Mouse (Mus musculus) mature B cell (primary cell): ENCODE results near the gene 4930430F08Rik.
"Not testable (repeated sequence)": the region's sequence is repeated elsewhere in the genome, so short reads cannot be mapped to it uniquely, and the experiment has no call there.

Source experiments
- in situ Hi-C: fragments of 300-500 bp; cut with MboI; formaldehyde crosslinking; loops from 2 replicates; pipeline ENCODE4 v1.14.3; 2019

The 4930430F08Rik gene

DNA sequence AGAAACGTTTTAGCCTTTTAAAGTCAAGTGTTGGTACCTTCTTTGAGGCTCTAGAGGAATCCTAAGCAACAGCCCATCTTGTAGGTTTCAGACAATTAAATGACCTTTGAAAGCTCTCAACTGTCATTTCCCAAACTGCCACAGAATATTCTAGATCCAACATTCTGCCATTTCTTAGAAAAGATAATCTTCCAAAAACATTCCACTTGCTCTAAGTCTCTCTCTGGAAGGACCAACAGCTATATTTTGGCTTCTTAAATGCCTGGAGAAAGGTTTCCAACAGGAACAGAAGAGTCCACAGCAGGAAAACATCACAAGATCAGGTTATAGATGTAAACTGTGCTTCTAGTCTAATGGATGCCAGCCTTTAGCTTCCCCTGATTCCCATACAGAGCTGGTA is at the start of gene 4930430F08Rik, which contains the start of gene 1700017N19Rik:
TSS of gene 4930430F08Rik (minus strand) at position 101 of the 400 bp plus-strand sequence.
TSS of gene 1700017N19Rik (plus strand) at position 162 of the 400 bp plus-strand sequence.
- in situ Hi-C loops: no loop called here

DNA sequence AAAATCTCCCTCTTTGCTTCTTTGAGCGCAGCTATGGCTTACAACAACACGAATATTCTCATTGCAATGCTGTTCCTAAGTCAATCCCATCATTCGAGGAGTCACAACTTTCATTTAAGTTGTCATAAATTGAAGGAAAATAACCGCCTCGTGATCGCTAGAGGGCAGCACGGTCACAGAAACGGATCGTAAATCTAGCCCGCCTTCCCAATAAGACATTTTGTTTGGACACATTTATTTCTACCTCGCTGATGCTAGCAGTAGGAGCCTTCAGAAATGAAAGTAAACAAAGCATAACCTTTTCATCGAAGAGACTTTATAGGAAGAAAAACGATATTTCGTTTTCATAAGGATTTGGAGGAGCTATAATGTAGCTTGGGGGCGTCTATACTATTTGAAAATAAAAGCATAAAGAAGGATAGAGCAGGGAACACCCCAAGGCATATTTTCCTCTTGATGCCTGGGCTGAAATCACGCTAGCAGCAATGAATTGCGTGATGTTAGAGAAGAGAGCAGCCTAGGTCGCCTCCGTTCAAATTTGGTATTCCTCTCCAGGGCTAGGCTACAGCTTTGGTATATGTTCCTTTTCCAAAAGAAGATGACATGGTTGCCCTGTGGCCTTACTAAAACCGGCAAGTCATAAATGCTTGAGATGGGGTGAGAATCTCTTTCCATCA is 39.7 kb upstream of the 4930430F08Rik start:
- in situ Hi-C loops: no loop called here

DNA sequence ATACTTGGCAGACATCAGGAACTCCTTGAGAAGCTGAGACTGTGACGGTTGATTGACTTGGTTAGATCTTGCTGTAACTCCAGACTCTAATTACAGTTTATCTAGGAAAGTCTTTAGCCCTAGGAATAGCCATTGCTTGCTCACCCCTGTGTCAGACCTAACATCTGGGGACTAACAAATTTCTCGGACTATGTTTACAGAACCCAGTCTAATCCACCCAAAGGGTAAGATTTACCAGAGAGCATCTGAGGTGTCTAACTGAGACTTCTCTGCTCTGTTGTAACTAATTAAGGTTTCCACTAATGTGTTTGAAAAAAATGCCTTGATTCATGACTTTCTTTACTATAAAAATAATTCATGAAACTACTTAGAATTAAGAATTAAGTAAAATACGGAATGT is 32.3 kb upstream of the 4930430F08Rik start:
- in situ Hi-C loops: no loop called here

DNA sequence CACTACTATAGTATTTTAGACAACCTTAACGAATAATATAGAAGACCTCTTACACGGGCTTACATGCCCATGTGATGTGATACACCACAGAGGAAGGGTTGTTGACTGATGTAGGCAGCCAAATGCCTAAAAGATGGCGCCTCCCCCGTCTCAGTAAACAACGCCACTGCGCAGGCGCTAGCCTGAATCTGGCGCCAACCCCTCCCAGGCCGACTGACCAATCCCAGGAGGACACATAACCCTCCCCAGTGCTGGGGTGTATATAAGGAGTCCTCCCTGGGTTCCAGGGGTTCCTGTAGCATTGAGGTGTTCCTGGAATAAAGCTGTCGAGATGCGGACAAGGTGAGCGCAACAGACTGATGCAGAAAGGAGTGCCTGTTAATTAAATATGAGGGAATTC is 29.8 kb upstream of the 4930430F08Rik start:
- in situ Hi-C loops: no loop called here

DNA sequence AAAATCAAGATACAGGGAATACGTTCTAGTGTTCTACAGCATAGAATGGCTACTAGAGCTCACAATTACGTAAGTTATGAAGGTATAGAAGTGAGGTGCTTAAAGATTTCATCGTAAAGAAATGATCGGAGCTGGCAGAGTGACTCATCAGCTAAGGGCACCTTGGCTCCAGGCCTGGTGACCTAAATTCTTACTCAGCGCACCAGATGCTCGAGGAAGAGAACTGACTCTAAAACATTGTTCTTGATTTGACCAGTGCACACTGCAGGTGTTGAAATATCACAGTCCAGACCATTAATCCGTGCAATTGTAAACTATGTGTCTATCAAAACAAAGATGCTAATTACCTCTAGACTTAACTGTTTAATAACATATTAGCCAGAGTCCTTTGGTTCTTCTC is 29.3 kb upstream of the 4930430F08Rik start:
- in situ Hi-C loops: no loop called here

DNA sequence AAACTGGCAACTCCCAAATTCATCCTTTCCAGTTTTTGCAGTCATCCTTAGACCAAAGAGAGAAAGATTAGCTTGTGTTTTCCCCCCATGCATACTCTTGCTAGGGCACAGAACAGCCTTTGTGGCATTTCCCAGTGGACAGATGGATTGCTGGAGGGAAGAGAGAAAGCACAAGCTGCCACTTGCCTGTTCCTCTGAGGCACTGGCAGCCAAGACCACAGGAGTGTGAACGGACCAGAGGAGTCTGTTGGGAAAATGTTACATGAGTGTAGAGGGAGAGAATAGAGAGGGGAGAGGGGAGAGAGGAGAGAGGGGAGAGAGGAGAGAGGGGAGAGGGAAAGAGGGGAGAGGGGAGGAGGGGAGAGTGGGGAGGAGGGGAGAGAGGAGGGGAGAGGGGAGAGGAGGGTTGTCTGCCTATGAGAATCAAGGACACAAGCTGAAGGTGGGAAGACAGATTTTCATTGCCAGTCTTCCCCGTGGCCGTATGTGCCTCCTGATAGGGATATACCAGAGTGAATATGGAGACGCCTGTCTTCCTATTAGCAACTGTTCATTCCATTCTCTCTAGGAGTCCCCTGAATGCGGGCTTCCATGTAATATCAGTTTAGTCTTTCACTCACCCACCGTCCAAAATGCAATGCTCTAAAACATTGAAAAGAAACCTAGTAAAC is 27.1 kb upstream of the 4930430F08Rik start:
- in situ Hi-C loops: no loop called here

DNA sequence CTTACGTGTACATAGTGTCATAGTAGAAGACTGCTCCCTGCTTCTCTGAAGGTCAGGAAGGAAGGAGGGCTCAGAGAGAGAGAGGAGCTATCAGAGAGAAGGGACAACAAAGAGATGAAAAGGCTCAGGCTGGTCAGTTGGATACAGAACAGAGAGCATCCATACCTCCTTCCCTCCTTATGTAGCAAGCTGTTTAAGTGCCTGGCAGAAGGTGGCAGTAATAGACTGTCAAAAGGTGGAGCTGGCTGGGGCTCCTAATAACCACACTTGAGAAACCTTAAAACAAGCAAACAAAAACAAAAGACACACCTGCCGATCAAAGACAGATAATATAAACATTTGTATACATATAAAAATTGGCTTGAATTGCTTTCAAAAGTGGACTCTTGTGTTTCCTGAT is 14.0 kb upstream of the 4930430F08Rik start:
- in situ Hi-C loops: no loop called here

DNA sequence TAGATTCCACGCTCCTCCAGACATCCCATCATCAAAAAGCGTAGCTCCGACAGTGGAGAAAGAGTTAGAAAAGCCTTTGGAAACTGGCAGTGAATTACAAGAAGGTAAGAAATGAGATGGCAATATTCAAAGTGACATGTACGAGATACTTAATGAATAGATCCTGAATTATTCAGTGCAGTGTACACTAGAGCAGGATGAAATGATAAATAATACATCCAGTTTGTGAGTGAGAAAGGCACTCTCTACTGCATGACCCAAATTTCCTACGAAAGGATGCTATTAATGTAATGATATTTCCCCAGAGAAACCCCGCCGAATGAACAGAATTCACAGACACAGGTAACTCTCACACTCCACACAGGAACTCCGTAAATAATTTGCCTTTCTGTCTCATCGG is 13.3 kb upstream of the 4930430F08Rik start:
- in situ Hi-C loops: no loop called here

DNA sequence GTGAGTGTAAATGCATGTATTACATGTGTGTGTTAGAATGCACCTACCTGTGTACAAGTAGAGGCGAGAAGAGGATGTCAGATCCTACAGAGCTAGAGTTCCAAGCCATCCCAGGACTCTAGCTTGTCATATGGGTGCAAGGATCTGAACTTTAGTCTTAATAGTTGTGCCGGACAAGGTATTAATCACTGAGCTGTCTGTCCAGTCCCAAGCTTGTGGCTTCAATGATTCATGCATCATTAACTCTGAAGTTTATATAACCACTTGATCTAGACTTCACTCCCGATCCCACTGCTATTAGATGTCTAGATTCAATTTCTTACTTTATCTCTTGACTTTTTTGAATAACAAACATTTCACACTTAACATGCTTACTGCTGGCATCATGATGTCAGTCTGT is 8.1 kb upstream of the 4930430F08Rik start:
- in situ Hi-C loops: no loop called here

DNA sequence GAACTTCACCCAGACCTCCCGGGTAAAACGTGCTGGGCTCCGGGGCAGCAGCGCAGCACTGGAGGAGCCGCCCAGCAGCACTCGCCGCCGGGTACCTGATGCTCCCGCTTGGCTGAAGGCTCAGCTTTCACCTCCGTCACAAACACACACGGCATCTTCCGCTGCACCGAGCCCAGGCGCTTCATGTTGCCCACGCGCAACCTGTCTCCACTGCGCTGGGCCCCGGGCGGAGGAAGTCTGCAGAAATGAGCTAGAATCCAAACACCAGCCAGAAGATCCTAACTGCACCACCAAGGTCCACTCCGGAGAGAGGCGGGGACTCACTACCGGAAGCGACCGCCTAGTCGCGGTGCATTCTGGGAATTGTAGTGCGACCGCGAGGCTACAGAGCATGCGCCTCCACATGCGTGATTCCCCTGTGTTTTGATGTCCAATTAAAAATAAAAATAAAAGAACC is 1.3 kb downstream of the 4930430F08Rik start:
- in situ Hi-C loops: no loop called here

DNA sequence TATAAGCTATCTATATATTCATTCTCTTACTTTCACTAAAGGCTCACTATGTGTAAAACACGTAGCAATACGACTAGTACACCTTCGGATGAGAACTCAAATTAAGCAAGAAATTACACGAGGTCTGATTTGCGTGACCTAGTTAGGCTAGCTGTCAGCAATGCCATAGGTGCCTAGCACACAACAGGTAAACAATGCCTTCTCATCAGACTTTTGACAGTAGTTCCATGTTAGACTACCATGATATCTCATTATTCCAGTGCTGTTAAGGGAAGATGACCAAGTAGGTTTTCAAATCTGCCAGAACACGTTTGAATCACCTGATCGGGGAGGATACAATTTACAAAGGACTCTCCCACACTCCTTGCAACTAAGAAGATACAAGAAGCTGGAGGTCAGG is 1.7 kb downstream of the 4930430F08Rik start:
- in situ Hi-C loops: no loop called here

DNA sequence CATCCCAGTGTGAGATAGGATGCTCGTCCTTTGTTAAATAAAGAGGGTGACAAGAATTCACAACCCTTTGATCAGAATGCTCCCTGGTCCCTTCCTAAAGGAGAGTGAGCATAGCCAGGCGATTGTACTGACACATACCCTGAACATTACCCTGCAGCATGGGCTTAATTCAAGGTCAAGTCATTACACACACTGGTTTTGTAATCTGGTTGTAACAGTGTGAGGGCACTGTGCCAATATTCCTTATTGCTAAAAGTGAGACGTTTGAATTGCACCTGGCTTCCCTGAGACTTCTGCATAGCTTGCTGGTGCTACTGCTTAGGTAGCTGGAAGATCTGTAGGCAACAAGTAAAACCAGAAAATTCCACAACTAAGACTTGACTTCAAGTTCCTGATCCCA is 6.0 kb downstream of the 4930430F08Rik start:
- in situ Hi-C loops: no loop called here

DNA sequence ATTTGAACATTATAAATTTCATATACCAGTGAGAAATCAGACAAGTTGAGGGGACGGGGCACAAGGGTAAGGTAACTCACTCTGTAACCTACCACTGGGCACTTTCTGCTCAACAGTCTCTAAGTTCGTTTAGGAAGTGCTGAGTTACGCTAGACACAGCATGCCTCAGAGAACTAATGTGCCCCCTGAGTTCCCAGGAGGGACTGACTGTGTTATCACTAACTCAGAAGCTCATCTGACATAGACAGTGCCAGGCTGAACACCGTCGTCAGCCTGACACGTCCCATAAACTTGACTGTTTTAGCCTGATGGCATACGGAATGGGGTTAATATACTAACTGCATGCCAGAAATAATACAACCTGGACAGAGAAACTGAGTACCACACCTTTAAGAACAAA is 14.9 kb downstream of the 4930430F08Rik start:
- in situ Hi-C loops: no loop called here

DNA sequence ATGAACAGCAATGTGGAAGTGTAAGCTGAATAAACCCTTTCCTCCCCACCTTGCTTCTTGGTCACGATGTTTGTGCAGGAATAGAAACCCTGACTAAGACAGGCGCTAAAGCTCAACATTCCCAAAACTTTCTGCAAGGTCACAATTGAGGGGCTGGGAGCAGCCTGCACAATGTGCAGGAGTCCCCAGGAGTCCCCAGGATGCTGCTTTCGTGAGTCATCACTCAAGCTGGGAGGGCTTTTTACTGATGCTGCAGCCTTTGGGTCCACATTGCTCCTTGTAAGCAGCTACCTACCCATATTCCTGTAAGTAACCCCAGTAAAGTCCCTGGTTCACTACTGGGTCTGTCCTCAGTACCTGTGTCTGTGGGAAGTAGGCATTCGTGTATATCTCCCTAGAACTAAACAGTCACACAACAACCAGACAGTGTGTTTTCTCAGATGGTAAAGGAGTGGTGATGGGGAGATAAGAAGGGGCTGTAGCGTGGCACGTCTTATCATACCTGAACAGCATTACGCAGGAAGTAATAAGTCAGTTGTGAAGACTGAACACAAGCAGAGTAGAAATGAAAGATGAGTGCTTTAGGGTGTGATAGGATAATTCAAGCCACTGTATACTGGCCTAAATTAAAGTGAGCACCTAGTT is 15.6 kb downstream of the 4930430F08Rik start:
- in situ Hi-C loops: no loop called here

DNA sequence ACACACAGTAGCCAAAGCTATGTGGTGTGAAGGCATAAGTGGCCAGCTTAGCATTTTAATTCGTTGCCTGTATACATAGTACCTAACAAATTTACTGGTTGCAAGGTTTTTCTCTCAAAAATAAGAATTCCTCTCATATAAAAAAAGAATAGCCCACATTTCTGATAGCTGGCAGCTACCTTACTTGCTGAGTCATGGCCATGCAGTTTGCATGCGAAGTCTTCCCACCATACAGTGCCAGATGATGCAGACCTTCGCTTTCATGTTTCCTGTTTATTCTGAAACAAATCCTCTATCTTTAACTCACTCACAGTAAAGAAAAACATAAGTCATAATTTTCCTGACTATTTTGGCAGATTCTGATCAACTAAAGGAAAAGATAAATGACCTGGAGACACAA is 18.5 kb downstream of the 4930430F08Rik start:
- in situ Hi-C loops: no loop called here

DNA sequence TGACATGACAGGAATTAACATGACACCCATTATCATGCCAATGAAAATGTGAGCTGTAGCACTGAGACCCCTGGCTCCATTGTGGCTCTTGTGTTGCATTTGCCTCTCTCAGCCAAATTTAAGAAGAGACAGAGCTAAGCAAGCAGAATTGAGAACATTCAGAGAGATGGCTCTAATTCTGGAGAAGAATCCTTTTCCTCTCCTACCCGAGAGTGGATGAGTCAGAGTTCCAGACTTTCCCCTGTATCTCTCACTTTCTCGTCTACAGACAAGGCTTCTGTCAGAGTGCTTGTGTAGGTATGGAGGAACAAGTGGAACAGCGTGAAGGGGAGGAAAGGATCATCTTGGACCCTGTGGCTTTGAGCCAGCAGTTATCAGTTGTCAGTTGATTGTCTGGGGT is 26.1 kb downstream of the 4930430F08Rik start:
- in situ Hi-C loops: no loop called here

DNA sequence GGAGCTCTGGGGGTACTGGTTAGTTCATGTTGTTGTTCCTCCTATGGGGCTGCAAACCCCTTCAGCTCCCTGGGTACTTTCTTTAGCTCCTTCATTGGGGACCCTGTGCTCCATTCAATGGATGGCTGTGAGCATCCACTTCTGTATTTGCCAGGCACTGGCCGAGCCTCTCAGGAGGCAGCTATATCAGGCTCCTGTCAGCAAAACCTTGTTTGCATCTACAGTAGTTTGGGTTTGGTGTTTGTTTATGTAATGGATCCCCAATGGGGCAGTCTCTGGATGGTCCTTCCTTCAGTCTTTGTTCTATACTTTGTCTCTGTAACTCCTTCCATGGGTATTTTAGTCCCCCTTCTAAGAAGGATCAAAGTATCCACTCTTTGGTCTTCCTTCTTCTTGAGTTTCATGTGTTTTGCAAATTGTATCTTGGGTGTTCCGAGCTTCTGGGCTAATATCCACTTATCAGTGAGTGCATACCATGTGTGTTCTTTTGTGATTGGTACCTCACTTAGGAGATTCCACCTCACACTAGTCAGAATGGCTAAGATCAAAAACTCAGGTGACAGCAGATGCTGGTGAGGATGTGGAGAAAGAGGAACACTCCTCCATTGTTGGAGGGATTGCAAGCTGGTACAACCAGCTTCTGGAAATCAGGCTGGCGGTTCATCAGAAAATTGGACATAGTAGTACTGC is 29.9 kb downstream of the 4930430F08Rik start:
- in situ Hi-C loops: not testable (repeated sequence)

DNA sequence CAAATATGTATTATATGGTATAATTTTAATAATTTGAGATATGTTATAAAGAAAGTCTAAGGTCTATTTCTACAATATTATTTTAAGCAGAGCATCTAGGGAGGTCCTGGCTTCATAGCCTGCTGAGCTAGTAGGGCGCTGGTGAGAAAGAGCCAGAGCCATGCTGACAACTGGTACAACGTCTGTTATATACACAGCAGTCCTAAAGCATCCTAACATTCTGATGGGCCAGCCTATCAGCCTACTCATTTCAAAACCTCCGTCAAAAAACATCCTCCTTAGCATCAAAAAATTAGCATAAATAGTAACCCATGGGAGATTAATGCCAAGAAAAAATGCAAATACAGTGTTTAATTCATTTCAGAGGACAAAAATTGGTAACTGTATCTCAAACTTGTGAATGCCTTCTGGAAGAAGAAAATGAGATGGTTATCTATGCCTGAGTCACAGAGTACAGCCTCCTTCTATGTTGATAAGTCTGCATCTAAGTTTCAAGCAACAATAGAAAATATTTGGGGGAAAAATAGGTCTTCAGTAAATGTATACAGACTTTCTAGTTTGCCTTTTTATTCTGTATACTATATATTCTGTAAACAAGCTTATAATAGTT is 33.6 kb downstream of the 4930430F08Rik start:
- in situ Hi-C loops: no loop called here

DNA sequence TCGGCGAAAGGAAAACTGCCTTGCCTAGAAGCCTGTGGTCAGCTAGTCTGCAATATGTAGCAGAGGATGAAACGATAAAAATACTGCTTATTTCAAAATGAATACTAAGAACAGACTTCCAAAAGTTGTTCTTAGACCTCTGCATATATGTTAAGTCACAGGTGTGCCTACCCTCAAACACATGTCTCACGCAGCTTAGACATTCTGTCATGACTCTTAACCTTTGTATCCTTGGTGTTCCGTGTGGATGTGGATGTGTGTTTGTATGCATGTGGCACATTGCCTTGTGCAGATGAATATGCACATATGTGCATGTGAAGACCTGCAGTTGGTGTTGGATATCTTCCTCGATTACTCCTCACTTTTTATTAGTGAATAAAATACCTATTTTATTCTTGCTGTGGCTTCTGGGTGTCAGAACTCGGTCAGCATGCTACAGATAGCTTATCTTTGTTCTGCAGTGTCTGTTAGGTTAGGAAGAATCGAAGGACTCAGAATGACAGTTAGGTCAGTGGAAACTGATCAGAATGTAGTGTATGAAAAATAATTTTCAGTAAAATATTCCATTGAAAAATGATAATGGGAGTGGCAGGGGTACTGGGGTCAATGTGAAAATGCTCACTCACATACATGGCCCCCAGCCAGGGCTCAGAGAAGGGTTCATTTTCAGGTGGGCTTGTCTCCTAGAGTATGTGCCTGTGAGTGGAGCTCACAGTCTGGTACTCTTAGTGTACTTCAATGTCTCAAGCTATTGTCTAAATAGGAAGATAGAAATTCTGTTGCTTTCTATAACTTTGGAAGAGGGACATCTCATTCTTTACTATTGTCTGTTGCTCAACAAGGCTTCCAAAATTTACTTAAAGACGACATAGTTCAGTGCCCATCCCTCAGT is 65.5 kb downstream of the 4930430F08Rik start:
- in situ Hi-C loops: no loop called here

DNA sequence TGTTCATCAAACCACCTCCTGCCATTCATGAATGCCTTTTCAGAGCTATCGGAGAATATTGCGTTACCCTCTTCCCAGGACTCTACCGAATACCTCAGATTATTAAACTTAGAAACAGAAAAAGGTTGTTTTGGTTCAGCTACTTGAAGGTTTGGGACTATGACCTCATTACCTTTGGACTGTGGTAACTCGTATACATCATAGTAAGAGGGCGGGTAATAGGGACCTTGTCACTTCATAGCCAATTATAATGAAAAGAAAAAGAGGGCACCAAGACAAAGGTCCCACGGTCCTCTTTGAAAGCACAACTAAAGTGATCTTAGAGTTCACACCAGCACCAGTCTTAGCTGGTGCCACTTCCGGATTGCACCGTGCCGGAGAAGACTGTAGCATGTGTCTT is 67.9 kb downstream of the 4930430F08Rik start:
- in situ Hi-C loops: no loop called here
